Mouse (Mus musculus) liver, postnatal 0 days (tissue): ENCODE measurements around the gene Lamb2. TPM values are rescaled to one million over a fixed set of nuclear protein-coding genes. Genes with fewer than 3 reads are reported as not detected.

ENCODE experiments used
- ATAC-seq: fragments of 200-750 bp; cut with Nextera tagmentation; 2 replicates; pipeline ENCODE4 v1.8.0; 2017; ENCODE audit warnings: mild to moderate bottlenecking, moderate library complexity
- DNase-seq: peaks from one replicate; pipeline ENCODE4 v3.0.0-alpha.2; 2016
- H3K27ac ChIP-seq: fragments of 300-500 bp; sonication (generic); 2 replicates; pipeline ENCODE4 v1.5.1; 2014; ENCODE audit warnings: antibody characterized with exemption, moderate library complexity, mild to moderate bottlenecking, low read depth
- H3K27me3 ChIP-seq: fragments of 300-500 bp; sonication (generic); 2 replicates; pipeline ENCODE4 v1.6.1; 2014; ENCODE audit warnings: low read length, control low read depth, mixed read lengths; ENCODE audit not compliant: insufficient read depth
- H3K36me3 ChIP-seq: fragments of 300-500 bp; sonication (generic); replicated peaks from 2 replicates; pipeline ENCODE4 v1.6.1; 2014; ENCODE audit warnings: mild to moderate bottlenecking, control low read depth, low read length, moderate library complexity, mixed read lengths; ENCODE audit not compliant: insufficient read depth
- H3K4me1 ChIP-seq: fragments of 300-500 bp; sonication (generic); 2 replicates; pipeline ENCODE4 v1.6.1; 2014; ENCODE audit warnings: antibody characterized with exemption, mild to moderate bottlenecking, control low read depth; ENCODE audit not compliant: insufficient read depth
- H3K4me2 ChIP-seq: fragments of 300-500 bp; sonication (generic); 2 replicates; pipeline ENCODE4 v1.6.1; 2014; ENCODE audit warnings: low read depth, mild to moderate bottlenecking, low read length, moderate library complexity, mixed read lengths
- H3K4me3 ChIP-seq: fragments of 300-500 bp; sonication (generic); 2 replicates; pipeline ENCODE4 v1.5.1; 2014; ENCODE audit warnings: low read depth, low read length
- H3K9ac ChIP-seq: fragments of 300-500 bp; sonication (generic); replicated peaks from 2 replicates; pipeline ENCODE4 v1.6.1; 2014; ENCODE audit warnings: mild to moderate bottlenecking, moderate library complexity
- H3K9me3 ChIP-seq: fragments of 300-500 bp; sonication (generic); 2 replicates; pipeline ENCODE4 v1.6.1; 2016; ENCODE audit warnings: mild to moderate bottlenecking, control low read depth, low read length, mixed read lengths
- CTCF ChIP-seq: sonication (generic); IDR thresholded peaks from 2 replicates; pipeline ENCODE4 v1.5.1; 2016; ENCODE audit warnings: antibody characterized with exemption, low read depth
- EP300 ChIP-seq: IDR thresholded peaks from 2 replicates; pipeline ENCODE4 v1.6.1; 2016; ENCODE audit warnings: antibody characterized with exemption, low read depth, mild to moderate bottlenecking
- WGBS: fragments of 180-500 bp; shearing (Covaris S2); extraction: QIAGEN DNeasy Blood & Tissue Kit; methylation state at CpG from one replicate; pipeline ENCODE4 v1.1.7; 2014; ENCODE audit not compliant: insufficient replicate concordance; 5-methylcytosine and 5-hydroxymethylcytosine counted together
- polyA plus RNA-seq: library from polyadenylated mRNA; unstranded; fragments of >200 nt; fragmentation: Nextera tagmentation; extraction: Ambion mirVana; gene quantifications from 2 replicates; pipeline ENCODE4 v1.2.1, GENCODE M21; 2015

The Lamb2 gene
- polyA plus RNA-seq, 1 experiment from 2014 or later: 3.9 TPM

GRCm38 (mm10) chr9:108445125-108445524, 34.4 kb upstream of the Lamb2 start:
- ATAC-seq: no peak
- H3K9me3 ChIP-seq: no peaks in the 10 kb centered on the region
- no peak overlapping the region for H3K4me3 ChIP-seq
- peaks cover under 1% of the 10 kb centered on the region for H3K4me1 ChIP-seq
- H3K27ac ChIP-seq: no peak overlapping the region
- 38% methylated on average over 9 of the region's 9 CpGs for WGBS
- no peak overlapping the region for H3K9ac ChIP-seq
- H3K4me2 ChIP-seq: no peak overlapping the region
- no peak for DNase-seq
- TF ChIP-seq EP300: no peak
- H3K36me3 ChIP-seq: no peaks in the 10 kb centered on the region
- no peaks in the 10 kb centered on the region for H3K27me3 ChIP-seq

GRCm38 (mm10) chr9:108449860-108450259, 29.7 kb upstream of the Lamb2 start:
- Histone ChIP-seq H3K9me3 (no peaks in the 10 kb centered on the region), H3K27me3 (no peaks in the 10 kb centered on the region), H3K4me2 (peak overlapping the region; percentile 100; the same call in 1 of the 2 replicates), H3K4me3 (no peak overlapping the region), H3K9ac (no peak overlapping the region), H3K27ac (no peak overlapping the region), H3K36me3 (no peaks in the 10 kb centered on the region), H3K4me1 (peaks cover 24% of the 10 kb centered on the region)
- ATAC-seq (no peak), DNase-seq (no peak)
- TF ChIP-seq CTCF: no peak
- TF ChIP-seq EP300: no peak
- WGBS: 73% methylated on average over 4 of the region's 4 CpGs

GRCm38 (mm10) chr9:108450292-108451169, 29.0 kb upstream of the Lamb2 start:
- Histone ChIP-seq H3K4me3 (no peak overlapping the region), H3K27ac (0 out of 2 replicates have a peak overlapping the region, but pooled peaks have one; percentile 3), H3K36me3 (no peaks in the 10 kb centered on the region), H3K9me3 (no peaks in the 10 kb centered on the region), H3K27me3 (no peaks in the 10 kb centered on the region), H3K4me1 (peaks cover 24% of the 10 kb centered on the region), H3K9ac (no peak overlapping the region), H3K4me2 (peak overlapping the region; percentile 100)
- DNase-seq (no peak), ATAC-seq (no peak)
- 70% methylated on average over 21 of the region's 21 CpGs for WGBS
- TF ChIP-seq EP300: no peak
- no peak for TF ChIP-seq CTCF

DNA sequence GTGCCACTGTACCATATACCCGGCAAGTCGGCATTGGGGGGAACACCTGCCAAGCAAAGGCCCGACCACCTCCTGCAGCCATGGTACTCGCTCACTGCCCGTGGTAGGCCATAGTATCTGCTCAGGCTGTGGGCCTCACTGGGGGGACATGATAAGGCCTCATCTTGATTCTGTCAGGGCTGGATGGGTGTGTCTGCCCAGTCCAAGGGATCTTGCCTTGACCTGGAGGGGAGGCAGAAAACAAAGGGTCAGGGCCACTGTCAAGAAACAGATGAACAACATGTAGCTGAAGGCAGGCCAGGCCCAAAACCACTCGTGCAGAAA, 28.4 kb upstream of the Lamb2 start:
- no peak overlapping the region for H3K27ac ChIP-seq
- H3K4me3 ChIP-seq: no peak overlapping the region
- peaks cover 24% of the 10 kb centered on the region for H3K4me1 ChIP-seq
- TF ChIP-seq EP300: no peak
- no peak for TF ChIP-seq CTCF
- WGBS: 51% methylated on average over 6 of the region's 6 CpGs
- H3K4me2 ChIP-seq: peak overlapping the region; percentile 100
- DNase-seq (peak; percentile 24), ATAC-seq (no peak)
- H3K9me3 ChIP-seq: no peaks in the 10 kb centered on the region
- no peaks in the 10 kb centered on the region for H3K36me3 ChIP-seq
- no peak overlapping the region for H3K9ac ChIP-seq
- H3K27me3 ChIP-seq: no peaks in the 10 kb centered on the region

- no peak for ATAC-seq
- Histone ChIP-seq H3K36me3 (no peaks in the 10 kb centered on the region), H3K4me1 (peaks cover 24% of the 10 kb centered on the region), H3K4me2 (peak overlapping the region; percentile 100), H3K9me3 (no peaks in the 10 kb centered on the region), H3K4me3 (peak overlapping the region; percentile 66), H3K9ac (peak overlapping the region; percentile 70), H3K27ac (no peak overlapping the region; the same call in 1 of the 2 replicates), H3K27me3 (no peaks in the 10 kb centered on the region)
- WGBS: 55% methylated on average over 6 of the region's 6 CpGs
- TF ChIP-seq EP300 (no peak), CTCF (no peak)
- no peak for DNase-seq
These were observed 27.9 kb upstream of the Lamb2 start for GRCm38 (mm10) chr9:108451519-108452160.

GRCm38 (mm10) chr9:108452291-108452906, 27.1 kb upstream of the Lamb2 start:
- H3K27me3 ChIP-seq: no peaks in the 10 kb centered on the region
- 2% methylated on average over 40 of the region's 40 CpGs for WGBS
- H3K9ac ChIP-seq: peak overlapping the region; percentile 70
- peak overlapping the region; percentile 100 for H3K4me2 ChIP-seq
- TF ChIP-seq CTCF: peak; percentile 94
- TF ChIP-seq EP300: no peak
- 0 out of 2 replicates have a peak overlapping the region, but pooled peaks have one; percentile 22 for H3K27ac ChIP-seq
- H3K36me3 ChIP-seq: no peaks in the 10 kb centered on the region
- no peaks in the 10 kb centered on the region for H3K9me3 ChIP-seq
- H3K4me1 ChIP-seq: peaks cover 24% of the 10 kb centered on the region
- H3K4me3 ChIP-seq: peak overlapping the region; percentile 66
- peak; percentile 88 for ATAC-seq
- peak; percentile 93 for DNase-seq
